Mouse (Mus musculus) c-Kit-positive CD71-positive TER-119-negative erythroid progenitor cells, embryonic 14.5 days (primary cell): ENCODE measurements at regions not wholly inside any gene's neighbourhood (a gene's known extent, or its start where the extent isn't known, plus 50 kb on each side); places are given as distances from the start of the nearest gene placed in this dataset.

Experiments
- DNase-seq: peaks from one replicate; pipeline ENCODE4 v3.0.0-alpha.2; 2013; ENCODE audit warnings: low read depth

GRCm38 (mm10) chr11:82588744-82589143 is 175.4 kb downstream of the Cct6b start:
- DNase-seq: no peak

DNA sequence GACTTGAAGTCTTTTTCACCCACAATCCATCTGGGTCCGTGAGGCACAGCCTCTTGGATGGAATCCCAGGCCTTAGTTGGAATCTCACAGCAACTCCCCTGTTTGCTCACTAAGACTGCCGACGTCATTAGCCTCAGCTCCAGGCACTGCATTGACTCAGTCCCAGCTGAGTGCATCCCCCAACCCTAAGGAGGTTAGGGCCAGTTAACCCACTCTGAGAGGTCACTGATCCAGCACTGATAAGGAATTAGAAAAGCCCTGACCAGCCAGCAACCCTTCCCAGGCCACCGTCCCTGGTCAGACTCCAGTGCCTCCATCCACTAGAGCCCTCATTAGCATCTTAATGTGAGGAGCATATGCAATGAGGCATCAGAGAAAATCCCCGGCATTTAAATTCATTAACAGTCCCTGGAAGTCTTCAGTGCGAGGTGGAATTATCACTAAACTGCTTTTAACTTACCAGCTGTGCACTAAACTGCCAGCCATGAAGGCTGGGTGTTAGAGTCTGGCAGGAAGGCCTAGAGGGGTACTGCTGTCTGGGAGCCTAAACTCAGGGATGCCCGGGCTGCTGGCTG is 184.2 kb downstream of the Cct6b start:
- no peak for DNase-seq

DNA sequence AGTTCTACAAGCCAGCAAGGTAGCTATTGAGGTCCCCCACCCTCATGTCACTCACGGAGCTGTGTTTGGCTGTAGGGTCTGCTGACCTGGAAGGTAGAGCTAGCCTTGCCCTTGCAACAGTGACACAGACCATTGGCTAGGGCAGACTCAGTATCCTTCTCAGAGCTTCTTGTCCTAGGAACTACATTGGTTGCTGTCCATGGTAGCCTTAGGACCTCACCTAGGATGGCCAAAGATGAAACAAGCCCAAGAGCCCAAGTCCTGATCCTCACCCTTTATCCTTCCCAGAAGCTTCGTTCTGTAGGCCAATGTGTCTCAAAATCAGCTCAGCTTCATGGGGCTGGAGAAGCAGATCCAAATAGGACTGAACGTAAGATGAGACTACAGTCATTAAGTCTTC is 187.3 kb downstream of the Tmem132e start:
- DNase-seq: no peak

DNA sequence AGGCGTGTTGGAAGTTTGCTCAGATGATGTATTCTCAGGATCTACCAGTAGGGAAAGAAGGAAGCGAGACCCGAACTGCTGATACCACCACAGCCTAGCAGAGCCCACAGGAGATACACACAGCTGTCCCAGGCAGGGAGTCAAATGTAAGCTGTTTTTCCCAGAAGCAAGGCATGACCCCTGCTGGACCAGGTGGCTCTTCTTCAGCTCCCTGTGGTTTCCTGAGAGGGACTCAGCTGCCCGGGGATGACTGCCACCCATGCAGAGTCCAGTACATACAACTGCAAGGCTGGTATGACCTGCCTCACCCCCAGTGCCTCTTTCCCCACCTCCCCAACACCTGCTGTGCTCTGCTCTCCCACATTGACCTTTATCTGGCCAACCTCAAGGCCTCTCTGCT is 184.4 kb downstream of the Tmem132e start:
- DNase-seq: no peak

GRCm38 (mm10) chr11:82571525-82571924 is 182.8 kb downstream of the Tmem132e start:
- DNase-seq: no peak

DNA sequence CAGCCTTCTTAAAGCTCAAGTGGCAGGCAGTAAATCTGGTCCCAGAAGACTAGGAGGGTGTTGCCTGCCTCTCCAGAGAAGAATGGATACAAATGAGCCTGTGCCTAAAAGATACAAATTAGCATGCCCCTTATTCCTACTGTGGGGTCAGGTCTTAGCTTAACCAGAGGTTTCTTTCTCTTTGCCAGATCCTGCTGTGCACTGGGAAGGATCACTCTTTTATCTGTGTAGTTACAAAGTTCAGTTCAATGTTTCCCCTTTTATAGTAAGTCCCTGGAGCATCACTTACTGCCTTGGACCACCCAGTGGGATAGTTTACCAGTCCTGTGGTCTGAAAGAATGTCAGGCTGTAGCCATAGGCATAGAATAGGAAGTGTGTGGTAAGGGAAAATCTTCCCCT is 181.1 kb downstream of the Tmem132e start:
- DNase-seq: no peak

DNA sequence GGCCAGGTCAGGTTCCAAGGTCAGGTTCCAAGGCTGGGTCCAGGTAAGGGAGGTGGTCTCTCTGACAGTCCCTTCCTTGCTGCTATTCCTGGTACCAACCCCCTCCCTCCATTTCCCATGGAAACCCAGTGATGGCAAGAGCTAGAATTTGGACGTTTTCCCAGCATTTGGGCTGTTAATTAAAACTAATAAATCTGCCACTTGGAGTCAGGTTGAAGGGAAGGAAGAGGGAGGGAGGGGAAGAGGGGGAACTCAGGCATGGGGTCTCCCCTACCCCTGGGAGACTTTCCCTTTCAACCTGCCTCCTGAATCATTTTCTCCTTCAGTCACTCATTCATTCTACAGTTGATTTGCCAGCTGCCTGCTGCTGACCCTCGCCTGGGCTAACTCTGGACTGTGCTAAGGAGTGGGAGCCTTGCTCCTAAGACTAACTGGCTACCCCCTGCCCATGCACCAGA is 179.5 kb downstream of the Tmem132e start:
- DNase-seq: no peak

DNA sequence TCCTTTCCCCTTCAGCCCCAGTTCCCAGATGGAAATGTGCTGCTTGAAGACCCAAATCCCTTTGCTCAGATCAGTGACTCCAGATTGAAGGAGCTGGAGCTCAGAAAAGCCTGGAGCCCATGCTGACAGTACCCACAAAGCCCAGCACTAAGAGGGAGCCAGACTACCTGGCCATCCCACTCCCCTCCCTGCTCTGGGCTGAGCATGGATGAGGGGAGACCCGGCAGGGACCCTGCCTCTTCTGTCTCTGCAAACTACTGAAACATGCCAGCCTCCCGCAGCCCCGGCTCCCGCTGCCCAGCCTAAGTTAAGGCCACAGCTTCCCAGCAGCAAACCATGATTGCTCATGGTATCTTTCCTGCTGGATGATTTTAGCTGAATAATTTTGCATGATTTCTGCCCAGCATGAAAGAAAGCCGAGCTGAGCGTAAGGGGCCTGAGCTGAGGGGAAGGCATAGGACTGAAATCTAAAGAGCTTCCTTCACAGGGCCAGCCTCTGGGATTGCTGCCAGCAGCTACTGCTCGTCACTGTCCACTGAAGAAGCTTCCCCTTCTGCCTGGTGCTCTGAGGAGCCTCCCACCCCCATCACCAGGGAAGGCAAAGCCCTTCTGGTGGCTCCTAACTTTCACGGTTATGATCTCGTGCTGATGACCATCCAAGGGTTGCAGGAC is 178.4 kb downstream of the Tmem132e start:
- no peak for DNase-seq

GRCm38 (mm10) chr11:82566092-82566491 is 177.4 kb downstream of the Tmem132e start:
- no peak for DNase-seq

DNA sequence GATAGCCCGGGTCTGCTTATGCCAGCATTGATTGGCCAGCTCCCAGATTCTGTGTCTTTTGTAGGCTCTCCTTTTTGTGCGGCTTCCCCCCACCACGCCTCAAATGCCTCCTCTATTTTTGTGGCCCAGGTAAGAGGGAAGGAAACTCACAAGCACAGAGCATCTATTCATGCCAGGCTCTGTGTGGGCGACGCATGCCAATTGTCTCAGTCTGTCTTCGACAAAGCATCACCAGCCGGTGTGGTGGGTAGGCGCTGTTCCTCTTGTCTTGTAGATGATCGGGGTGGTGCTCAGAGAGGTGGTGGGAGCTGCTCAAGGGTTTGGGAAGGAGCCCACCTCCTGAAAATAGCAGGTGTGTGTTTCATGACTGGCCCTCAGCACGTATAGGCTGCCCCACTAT is 175.5 kb downstream of the Tmem132e start:
- no peak for DNase-seq

- no peak for DNase-seq
Observed at GRCm38 (mm10) chr11:82542028-82542427, 153.3 kb downstream of the Tmem132e start.

DNA sequence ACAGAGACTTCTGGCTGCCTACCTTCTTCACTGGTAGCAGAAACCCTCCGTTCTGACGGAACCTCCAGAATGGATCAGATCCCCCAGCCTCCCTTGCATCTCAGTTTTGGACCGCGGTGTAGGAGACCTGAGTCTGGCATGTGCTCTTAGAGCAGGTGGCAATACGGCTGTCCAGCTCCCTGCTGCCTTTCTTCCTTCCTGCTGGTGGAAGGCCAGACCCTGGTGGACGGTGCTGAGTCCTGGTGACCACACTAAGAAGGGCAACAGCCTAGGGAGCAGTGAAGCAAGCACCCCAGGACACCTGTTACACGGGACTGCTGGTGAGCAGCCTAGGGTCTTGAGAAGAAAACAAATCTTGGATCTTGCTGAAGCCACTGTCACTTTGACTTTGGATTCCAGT is 152.7 kb downstream of the Tmem132e start:
- DNase-seq: no peak

GRCm38 (mm10) chr11:82537931-82538330 is 149.2 kb downstream of the Tmem132e start:
- DNase-seq: no peak

GRCm38 (mm10) chr11:82523200-82523802 is 134.6 kb downstream of the Tmem132e start:
- no peak for DNase-seq

GRCm38 (mm10) chr11:82521383-82521782 is 132.7 kb downstream of the Tmem132e start:
- DNase-seq: no peak

- no peak for DNase-seq
Observed at GRCm38 (mm10) chr11:82518691-82519090, 130.0 kb downstream of the Tmem132e start.

DNA sequence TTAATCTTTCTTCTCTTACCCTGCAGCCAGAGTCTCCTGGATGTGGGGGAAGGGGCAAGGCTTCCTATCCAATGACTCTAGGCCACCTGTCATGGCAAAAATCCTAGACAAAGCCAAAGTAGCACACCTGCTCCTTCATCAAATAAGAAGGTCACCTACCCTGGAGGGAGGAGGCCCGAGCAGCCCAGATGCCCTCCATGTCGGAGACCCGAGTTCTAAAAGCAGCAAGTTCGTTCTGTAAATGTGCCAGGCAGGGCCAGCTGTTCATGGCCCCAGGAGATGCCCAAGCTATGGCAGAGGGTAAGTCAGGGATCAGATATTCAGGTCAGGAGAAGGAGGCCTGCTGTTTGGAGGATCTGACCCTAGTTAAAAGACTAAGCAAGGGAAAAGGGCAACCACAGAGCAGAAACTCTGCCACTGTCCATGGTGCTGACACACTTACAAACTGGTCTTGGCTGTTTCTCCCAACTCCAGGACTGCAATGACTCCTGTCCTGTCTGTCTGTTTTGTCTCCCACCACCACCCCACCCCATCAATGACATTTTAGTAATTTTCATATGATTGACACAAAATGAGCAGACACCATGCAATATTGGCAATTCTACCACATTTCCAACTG is 125.9 kb downstream of the Tmem132e start:
- peak; percentile 3 for DNase-seq

- DNase-seq: no peak
Observed at GRCm38 (mm10) chr11:82508564-82508963, 119.9 kb downstream of the Tmem132e start.
